Mouse (Mus musculus): ENCODE measurements around the gene Ccdc38.
"Not testable (repeated sequence)": the region's sequence is repeated elsewhere in the genome, so short reads cannot be mapped to it uniquely, and the experiment has no call there.

Gene Ccdc38

DNA sequence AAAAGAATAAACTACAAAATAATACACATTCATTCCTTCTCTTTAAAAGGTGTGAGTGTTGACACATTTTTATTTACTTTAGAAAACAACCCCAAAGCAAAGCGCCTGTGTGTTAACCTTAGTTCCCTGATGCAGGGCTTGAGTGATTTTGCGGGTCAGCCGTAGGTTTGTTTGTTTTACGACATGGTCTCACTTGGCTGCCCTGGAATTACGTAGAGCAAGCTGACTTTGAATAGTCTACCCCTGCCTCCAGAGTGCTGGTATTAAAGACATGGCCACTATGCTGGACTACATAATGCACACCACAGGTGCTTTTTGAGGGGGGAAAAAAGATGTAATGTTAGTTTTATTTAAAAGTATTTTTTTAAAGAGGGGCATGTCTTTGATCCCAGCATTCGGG lies 1.6 kb upstream of the Ccdc38 start:
- no peak for DNase-seq (ENCODE audit: low read depth, low spot score)
- no peaks in the 10 kb centered on the region for H3K27me3 ChIP-seq (ENCODE audit: control insufficient read depth, insufficient read depth, low read length, poor library complexity, severe bottlenecking)
- H3K36me3 ChIP-seq (ENCODE audit: control insufficient read depth, insufficient read depth, low read length, poor library complexity, severe bottlenecking) = no peaks in the 10 kb centered on the region

DNA sequence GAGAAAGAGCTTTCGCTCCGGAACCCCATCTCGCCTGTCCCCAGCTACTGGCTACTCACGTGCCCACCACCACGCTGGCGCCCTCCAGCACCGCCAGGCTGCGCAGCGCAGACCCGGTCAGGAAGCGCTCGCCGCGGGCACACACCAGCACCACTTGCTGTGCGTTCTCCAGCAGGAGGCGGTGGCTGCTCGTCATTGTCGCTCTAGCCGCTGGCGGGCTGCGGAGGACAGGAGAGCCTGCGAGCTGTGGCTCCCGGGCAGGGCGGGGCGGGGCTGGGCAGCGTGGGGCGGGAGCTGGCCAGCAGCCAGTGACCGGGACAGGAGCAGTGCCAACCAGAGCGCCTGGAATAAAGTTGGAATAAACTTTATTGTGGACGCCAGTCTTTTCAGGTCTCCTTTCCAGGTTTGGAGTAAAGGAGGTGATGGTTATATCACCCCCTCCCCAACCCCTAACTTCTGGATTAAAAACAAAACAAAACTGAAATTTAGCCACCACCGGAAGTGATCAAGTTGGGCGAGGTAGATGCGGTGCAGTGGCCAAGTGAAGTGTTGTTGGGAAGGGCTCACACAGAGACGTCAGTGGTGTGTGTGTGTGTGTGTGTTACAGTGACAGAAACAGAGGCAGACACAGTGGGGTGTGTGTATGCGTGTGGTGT lies 529 bp upstream of the Ccdc38 start, which contains the start of gene Amdhd1:
Gene Amdhd1 (minus strand): TSS at position 259 of the 656 bp plus-strand sequence.
- H3K36me3 ChIP-seq (ENCODE audit: control insufficient read depth, insufficient read depth, low read length, poor library complexity, severe bottlenecking) = no peaks in the 10 kb centered on the region
- peak; percentile 90 for DNase-seq (ENCODE audit: low read depth, low spot score)
- H3K27me3 ChIP-seq (ENCODE audit: control insufficient read depth, insufficient read depth, low read length, poor library complexity, severe bottlenecking) = no peaks in the 10 kb centered on the region

DNA sequence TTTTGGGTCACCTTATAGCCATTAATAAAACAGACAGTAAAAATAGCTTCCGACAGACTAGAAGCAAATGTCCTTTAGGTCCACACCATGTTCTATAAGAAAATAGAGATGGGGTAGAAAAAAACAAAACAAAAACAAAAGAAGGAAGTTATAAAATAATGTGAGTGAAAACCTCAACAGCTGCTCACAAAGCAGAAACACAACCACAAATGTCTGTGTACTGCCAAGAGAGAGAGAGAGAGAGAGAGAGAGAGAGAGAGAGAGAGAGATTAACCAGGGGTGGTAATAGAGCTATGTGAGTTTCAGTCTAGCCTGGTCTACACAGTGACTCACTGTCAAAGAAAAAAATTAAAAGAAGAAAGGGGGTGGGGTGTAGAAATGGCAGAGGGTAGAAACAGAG lies 1.2 kb downstream of the Ccdc38 start:
- H3K27me3 ChIP-seq (ENCODE audit: control insufficient read depth, insufficient read depth, low read length, poor library complexity, severe bottlenecking) = no peaks in the 10 kb centered on the region
- H3K36me3 ChIP-seq (ENCODE audit: control insufficient read depth, insufficient read depth, low read length, poor library complexity, severe bottlenecking) = no peaks in the 10 kb centered on the region
- peak; percentile 46 for DNase-seq (ENCODE audit: low read depth, low spot score)

DNA sequence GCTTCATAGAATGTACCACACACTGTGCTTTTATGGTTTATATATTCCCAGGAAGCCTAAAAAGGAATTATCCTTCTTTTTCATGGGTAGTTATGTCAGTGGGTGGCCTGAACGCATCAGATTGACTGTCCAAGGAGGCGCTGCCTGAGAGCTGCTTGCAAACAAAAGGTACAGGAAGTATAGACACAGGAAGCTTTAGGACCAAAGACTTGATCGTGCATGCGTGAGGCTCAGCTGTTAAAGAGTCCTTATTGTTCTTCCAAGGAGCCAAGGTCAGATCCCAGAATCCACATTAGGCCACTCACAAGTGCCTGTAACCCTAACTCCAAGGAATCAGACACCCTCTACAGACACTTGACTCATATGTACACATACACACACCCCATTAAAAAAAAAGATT lies 1.9 kb downstream of the Ccdc38 start:
- DNase-seq (ENCODE audit: low read depth, low spot score) = no peak
- Histone ChIP-seq H3K27me3 (ENCODE audit: control insufficient read depth, insufficient read depth, low read length, poor library complexity, severe bottlenecking) (no peaks in the 10 kb centered on the region), H3K36me3 (ENCODE audit: control insufficient read depth, insufficient read depth, low read length, poor library complexity, severe bottlenecking) (no peaks in the 10 kb centered on the region)

DNA sequence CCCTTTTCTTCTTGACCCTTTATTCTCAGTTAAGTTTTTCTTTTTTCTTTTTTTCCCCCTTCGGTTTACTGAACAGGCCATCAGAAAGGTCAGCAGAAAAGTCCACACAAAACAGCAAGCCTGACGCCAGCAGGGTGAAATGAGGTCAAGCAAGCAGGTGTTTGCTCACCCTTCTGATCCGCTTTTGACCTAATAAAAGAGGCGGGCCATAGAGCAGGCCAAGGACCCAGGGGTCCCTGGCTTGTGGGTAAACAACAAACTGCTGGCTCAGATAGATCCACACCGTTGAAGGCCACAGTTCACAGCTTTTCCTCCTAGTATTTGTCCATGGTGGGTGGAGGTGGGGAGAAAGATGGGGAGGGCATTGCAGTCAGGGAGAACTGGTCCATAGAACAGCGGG lies 2.7 kb downstream of the Ccdc38 start:
- no peak for DNase-seq (ENCODE audit: low read depth, low spot score)
- no peaks in the 10 kb centered on the region for H3K27me3 ChIP-seq (ENCODE audit: control insufficient read depth, insufficient read depth, low read length, poor library complexity, severe bottlenecking)

DNA sequence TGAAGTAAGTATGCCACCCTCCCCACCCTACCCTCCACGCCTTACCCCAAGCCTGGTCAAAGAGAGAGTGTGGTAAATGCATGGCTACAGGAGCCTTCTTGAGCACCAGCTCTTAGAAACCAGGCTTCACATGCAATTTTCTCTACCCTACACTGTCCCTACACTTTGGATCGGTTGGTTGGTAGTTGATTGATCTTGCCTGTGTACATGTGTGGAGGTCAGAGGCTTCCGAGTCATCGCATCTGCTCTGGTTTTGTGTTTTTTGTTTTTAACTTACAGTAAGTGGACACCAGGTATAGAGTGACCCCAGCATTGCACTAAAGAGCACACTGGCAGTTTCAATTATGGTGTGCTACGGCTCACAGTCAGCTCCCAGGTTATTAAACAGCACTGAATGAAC lies 3.7 kb downstream of the Ccdc38 start:
- H3K36me3 ChIP-seq (ENCODE audit: control insufficient read depth, insufficient read depth, low read length, poor library complexity, severe bottlenecking) = no peaks in the 10 kb centered on the region
- DNase-seq (ENCODE audit: low read depth, low spot score) = no peak
- no peaks in the 10 kb centered on the region for H3K27me3 ChIP-seq (ENCODE audit: control insufficient read depth, insufficient read depth, low read length, poor library complexity, severe bottlenecking)

More for the DNA sequence above, 2.7 kb downstream of the Ccdc38 start:
- H3K36me3 ChIP-seq (ENCODE audit: control insufficient read depth, insufficient read depth, low read length, poor library complexity, severe bottlenecking) = no peaks in the 10 kb centered on the region

DNA sequence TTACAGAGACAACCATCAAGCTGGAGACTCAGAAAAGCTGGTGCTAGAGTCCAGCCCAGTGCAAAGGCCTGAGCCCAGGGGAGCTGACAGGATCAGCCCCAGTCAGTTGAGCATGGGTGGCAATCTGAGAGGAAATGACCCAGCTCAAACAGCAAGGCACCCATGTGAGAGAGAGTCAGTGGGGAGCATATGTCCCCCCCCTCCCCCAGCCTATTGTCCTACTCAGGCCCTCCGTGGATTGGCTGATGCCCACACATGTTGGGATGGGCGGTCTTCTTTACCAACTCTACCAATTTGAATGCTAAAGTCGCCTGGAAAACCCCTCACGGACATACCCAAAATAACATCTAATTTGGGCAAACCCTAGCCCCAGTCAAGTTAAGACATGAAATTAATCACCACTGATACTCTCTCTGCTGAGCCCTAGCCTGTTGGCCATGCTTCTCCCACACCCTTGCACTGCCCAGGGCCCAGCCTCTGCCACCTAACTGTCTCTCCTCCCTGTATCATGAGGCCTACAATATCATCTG lies 7.4 kb downstream of the Ccdc38 start:
- no peak for DNase-seq (ENCODE audit: low read depth, low spot score)
- no peaks in the 10 kb centered on the region for H3K27me3 ChIP-seq (ENCODE audit: control insufficient read depth, insufficient read depth, low read length, poor library complexity, severe bottlenecking)
- no peaks in the 10 kb centered on the region for H3K36me3 ChIP-seq (ENCODE audit: control insufficient read depth, insufficient read depth, low read length, poor library complexity, severe bottlenecking)

DNA sequence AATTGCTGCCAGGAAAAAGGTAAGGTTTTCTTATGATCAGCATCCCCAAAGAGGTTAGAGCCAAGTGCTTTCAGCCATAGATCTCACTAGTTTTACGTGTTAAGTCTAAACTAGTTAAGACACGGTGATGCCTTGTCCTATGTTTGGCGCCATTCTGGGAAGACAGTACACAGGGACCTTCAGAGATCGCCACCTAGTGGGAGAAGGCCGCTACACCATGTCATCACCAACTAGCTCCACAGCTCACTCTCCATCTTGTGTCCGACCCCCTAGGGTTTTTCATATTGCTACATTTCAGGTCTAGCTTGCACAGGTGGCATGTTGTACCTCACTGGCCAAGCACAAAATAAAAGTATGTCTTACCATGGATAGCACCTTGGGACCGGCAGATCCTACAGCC lies 8.6 kb downstream of the Ccdc38 start:
- DNase-seq (ENCODE audit: low read depth, low spot score) = peak; percentile 88
- no peaks in the 10 kb centered on the region for H3K27me3 ChIP-seq (ENCODE audit: control insufficient read depth, insufficient read depth, low read length, poor library complexity, severe bottlenecking)
- no peaks in the 10 kb centered on the region for H3K36me3 ChIP-seq (ENCODE audit: control insufficient read depth, insufficient read depth, low read length, poor library complexity, severe bottlenecking)

DNA sequence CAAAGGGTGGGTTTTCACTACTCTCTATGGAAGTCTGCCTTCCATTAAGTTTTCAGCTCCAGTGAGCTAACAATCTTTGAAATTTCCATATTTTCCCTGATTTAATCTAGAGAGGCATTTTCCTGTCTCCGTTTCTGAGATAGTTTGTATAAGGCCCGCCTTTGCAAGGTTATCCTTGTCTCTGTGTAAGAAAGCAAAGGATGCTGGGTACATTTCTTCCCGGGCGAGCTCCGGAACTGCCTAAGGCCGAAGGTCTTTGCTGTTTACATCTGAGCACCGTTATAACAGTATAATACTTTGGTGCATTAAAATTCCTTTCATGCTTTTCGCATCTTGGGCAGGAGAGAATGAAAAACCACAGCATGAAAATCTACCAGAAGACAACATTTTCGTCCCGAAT lies 9.4 kb downstream of the Ccdc38 start:
- DNase-seq (ENCODE audit: low read depth, low spot score) = no peak
- H3K36me3 ChIP-seq (ENCODE audit: control insufficient read depth, insufficient read depth, low read length, poor library complexity, severe bottlenecking) = no peaks in the 10 kb centered on the region
- H3K27me3 ChIP-seq (ENCODE audit: control insufficient read depth, insufficient read depth, low read length, poor library complexity, severe bottlenecking) = no peaks in the 10 kb centered on the region

DNA sequence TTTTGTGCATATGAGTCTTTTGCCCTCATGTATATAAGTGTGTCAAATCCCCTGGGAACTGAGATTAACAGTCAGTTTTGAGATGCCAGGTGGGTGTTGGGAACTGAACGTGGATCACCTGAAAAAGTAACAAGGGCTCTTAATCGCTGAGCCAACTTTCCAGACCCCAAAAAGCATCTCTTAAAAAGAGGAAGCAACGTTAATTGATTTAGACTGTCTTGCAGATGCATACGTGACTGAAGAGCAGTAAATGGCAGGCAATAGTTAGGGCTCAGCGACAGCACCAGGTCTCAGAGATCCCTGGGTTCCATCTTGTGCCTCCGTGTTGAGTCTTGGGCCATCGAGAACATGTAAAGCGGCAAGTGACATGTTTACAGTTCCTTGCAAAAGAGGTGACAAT lies 12.2 kb downstream of the Ccdc38 start:
- no peak for DNase-seq (ENCODE audit: low read depth, low spot score)
- Histone ChIP-seq H3K27me3 (ENCODE audit: control insufficient read depth, insufficient read depth, low read length, poor library complexity, severe bottlenecking) (no peaks in the 10 kb centered on the region), H3K36me3 (ENCODE audit: control insufficient read depth, insufficient read depth, low read length, poor library complexity, severe bottlenecking) (no peaks in the 10 kb centered on the region)

DNA sequence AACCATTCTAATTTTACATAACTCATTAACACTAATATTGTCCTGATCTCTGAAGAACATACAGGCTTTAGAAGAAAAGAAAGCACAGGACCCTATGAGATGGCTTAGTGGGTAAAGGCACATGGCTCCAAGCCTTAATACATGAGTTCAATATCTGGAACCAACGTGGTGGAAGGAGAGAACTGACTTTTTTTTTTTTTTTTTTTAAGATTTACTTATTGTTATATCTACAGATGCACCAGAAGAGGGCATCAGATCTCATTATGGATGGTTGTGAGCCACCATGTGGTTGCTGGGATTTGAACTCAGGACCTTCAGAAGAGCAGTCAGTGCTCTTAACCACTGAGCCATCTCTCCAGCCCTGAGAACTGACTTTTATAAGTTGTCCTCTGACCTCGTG lies 17.5 kb downstream of the Ccdc38 start:
- not testable (repeated sequence) for DNase-seq (ENCODE audit: low read depth, low spot score); H3K36me3 ChIP-seq (ENCODE audit: control insufficient read depth, insufficient read depth, low read length, poor library complexity, severe bottlenecking); H3K27me3 ChIP-seq (ENCODE audit: control insufficient read depth, insufficient read depth, low read length, poor library complexity, severe bottlenecking)

DNA sequence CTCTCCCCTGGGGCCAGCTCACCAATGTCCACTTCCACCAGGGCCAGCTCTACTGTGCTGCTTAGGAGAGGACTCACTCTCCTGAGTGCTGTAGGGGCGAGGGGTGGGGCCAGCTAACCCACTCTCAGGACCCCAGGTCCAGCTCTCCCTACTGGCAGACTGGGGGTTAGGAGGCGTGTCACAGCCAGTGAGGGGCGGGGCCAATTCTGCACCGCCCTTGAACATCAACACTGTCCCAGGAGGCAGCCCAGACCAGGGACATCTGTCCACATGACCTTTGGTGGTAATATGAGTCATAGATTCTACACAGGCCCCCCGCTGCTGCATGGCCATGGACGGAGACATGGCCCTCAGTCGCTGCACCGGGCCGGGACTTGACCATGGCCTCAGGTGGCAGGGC lies 19.4 kb downstream of the Ccdc38 start:
- Histone ChIP-seq H3K27me3 (ENCODE audit: control insufficient read depth, insufficient read depth, low read length, poor library complexity, severe bottlenecking) (no peaks in the 10 kb centered on the region), H3K36me3 (ENCODE audit: control insufficient read depth, insufficient read depth, low read length, poor library complexity, severe bottlenecking) (no peaks in the 10 kb centered on the region)
- DNase-seq (ENCODE audit: low read depth, low spot score) = no peak

DNA sequence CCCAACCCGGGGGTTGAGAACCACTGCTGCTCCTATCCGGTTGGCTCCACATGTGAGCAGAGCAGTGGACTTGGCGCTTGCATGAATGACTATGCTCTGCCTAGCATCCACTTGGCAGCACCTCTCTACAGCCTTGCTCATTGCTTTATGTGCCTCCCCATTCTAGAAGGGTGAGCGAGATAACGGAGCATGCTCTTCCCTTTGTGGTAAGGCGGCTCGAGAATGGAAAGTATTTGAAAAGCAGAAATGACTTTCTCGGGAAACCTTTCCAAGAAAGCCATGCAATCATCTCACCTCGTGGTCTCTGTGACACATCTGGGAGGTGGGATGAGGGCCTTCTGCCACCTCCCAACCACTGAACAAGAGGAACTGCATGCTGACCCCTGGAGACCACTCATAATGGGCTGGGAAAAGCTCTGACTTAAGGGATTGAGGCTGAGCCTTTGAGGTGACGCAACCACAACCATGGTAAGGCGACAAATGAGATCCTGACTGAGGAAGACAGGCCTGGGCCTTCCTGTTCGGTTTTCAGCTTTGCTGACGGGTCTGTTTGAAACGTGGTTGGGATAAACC lies 24.2 kb downstream of the Ccdc38 start:
- DNase-seq (ENCODE audit: low read depth, low spot score) = no peak
- H3K27me3 ChIP-seq (ENCODE audit: control insufficient read depth, insufficient read depth, low read length, poor library complexity, severe bottlenecking) = no peaks in the 10 kb centered on the region
- no peaks in the 10 kb centered on the region for H3K36me3 ChIP-seq (ENCODE audit: control insufficient read depth, insufficient read depth, low read length, poor library complexity, severe bottlenecking)

DNA sequence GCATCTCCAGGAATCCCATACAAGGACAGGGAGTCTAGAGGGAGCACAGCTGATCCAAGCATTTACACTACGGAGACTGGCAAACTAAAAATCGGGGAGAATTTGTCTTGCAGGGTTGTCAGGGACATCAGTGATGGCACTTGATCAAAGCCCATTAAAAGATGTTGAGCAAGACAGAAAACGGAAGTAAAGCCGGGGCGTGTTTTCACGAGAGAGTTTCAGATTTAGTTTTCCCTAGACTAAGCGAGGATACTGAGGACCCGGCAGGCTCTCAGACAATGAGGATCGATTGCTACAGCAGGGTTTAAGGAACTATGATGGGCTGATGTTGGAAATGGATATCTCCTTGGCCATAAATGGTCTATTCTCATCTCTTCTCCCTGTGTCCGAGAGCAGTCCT lies 26.6 kb downstream of the Ccdc38 start:
- no peaks in the 10 kb centered on the region for H3K36me3 ChIP-seq (ENCODE audit: control insufficient read depth, insufficient read depth, low read length, poor library complexity, severe bottlenecking)
- no peaks in the 10 kb centered on the region for H3K27me3 ChIP-seq (ENCODE audit: control insufficient read depth, insufficient read depth, low read length, poor library complexity, severe bottlenecking)
- DNase-seq (ENCODE audit: low read depth, low spot score) = no peak

DNA sequence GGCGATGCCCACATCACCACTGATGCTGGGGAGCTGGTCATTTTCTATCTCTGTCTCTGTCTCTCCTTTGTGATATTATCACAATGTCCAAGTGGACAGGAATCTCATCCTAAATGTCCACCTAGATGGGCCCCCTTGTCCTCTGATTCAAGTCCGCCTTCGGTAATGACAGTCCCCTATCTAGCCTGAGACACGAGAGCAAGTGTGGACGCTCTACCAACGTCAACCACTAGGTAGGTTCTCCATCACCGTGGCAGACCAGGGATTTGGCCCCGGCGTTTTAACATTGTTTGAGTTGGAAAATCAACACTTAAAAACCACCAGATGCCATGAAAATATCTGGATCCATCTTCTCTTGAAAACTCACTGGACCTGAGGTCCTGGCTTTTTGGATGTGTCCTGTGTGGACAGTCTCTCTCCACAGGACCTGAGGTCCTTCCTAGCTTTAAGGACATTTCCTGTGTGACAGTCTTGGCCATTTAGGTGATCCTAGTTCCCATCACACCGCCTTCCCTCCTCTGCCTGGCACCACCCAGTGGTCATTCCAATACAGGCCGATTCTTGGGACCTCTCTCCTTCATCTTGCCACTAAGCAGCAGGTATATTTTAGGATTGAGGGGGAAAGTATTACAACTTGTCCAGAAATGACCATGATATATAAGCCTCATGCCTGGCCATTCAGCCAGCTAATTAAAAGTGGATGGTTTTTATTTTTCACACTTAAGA lies 27.6 kb downstream of the Ccdc38 start:
- H3K27me3 ChIP-seq (ENCODE audit: control insufficient read depth, insufficient read depth, low read length, poor library complexity, severe bottlenecking) = no peaks in the 10 kb centered on the region
- H3K36me3 ChIP-seq (ENCODE audit: control insufficient read depth, insufficient read depth, low read length, poor library complexity, severe bottlenecking) = no peaks in the 10 kb centered on the region
- no peak for DNase-seq (ENCODE audit: low read depth, low spot score)
